Mouse (Mus musculus) CH12.LX (cell line): ENCODE data around the gene Pced1b.

ENCODE experiments used
- CHD1 ChIP-seq: IDR thresholded peaks from 2 replicates; pipeline ENCODE4 v1.6.1; 2012; ENCODE audit warnings: low read depth, low read length, improper control_type of control experiment, inconsistent platforms
- CTCF ChIP-seq, 2 experiments: IDR thresholded peaks in 1 of 2; conservative IDR thresholded peaks in 1 of 2; 2 replicates each; pipeline ENCODE4 v1.5.1; 2011 to 2012; ENCODE audit warnings: low read depth in 2 of 2, low read length in 2 of 2, improper control_type of control experiment in 1 of 2, inconsistent platforms in 1 of 2, mild to moderate bottlenecking in 1 of 2, moderate library complexity in 1 of 2
- E2F4 ChIP-seq: IDR thresholded peaks from 2 replicates; pipeline ENCODE4 v1.6.1; 2011; ENCODE audit warnings: low read depth, low read length, improper control_type of control experiment; ENCODE audit not compliant: insufficient replicate concordance
- EP300 ChIP-seq: IDR thresholded peaks from 2 replicates; pipeline ENCODE4 v1.6.1; 2011; ENCODE audit warnings: low read length, improper control_type of control experiment
- GABPA ChIP-seq: IDR thresholded peaks from 2 replicates; pipeline ENCODE4 v1.6.1; 2012; ENCODE audit warnings: low read depth, low read length, improper control_type of control experiment, inconsistent platforms; ENCODE audit not compliant: insufficient replicate concordance
- HCFC1 ChIP-seq: IDR thresholded peaks from 2 replicates; pipeline ENCODE4 v1.6.1; 2012; ENCODE audit warnings: low read depth, mild to moderate bottlenecking, inconsistent platforms, low read length, improper control_type of control experiment
- MAFK ChIP-seq: IDR thresholded peaks from 2 replicates; pipeline ENCODE4 v1.6.1; 2011; ENCODE audit warnings: low read length, improper control_type of control experiment; ENCODE audit not compliant: insufficient replicate concordance
- MAX ChIP-seq: IDR thresholded peaks from 2 replicates; pipeline ENCODE4 v1.6.1; 2011; ENCODE audit warnings: low read length, improper control_type of control experiment
- MYC ChIP-seq: IDR thresholded peaks from 2 replicates; pipeline ENCODE4 v1.6.1; 2011; ENCODE audit warnings: low read depth, mild to moderate bottlenecking, improper control_type of control experiment, low read length
- POLR2A ChIP-seq: IDR thresholded peaks from 2 replicates; pipeline ENCODE4 v1.6.1; 2011; ENCODE audit warnings: low read depth, mild to moderate bottlenecking, improper control_type of control experiment, low read length
- USF1 ChIP-seq: IDR thresholded peaks from 2 replicates; pipeline ENCODE4 v1.6.1; 2014; ENCODE audit warnings: low read depth, mild to moderate bottlenecking, inconsistent platforms, low read length, improper control_type of control experiment
- USF2 ChIP-seq: conservative IDR thresholded peaks from 2 replicates; pipeline ENCODE4 v1.6.1; 2011; ENCODE audit warnings: low read depth, low read length, improper control_type of control experiment
- ZNF384 ChIP-seq: IDR thresholded peaks from 2 replicates; pipeline ENCODE4 v1.6.1; 2012; ENCODE audit warnings: low read depth, low read length, improper control_type of control experiment, inconsistent platforms

DNA sequence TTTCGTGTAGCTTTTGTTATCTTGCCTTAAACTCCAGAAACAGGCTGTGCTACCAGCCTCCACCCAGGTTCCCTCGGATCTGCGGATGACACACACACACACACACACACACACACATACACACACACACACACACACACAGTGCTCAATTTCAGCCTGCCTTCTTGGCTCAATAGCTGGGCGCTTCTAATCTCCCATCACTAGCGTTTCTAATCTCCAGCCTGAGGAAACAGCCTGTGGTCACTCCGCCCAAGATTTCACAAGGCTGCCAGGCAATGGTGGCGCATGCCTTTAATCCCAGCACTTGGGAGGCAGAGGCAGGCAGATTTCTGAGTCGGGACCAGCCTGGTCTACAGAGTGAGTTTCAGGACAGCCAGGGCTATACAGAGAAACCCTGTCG lies 98.2 kb downstream of the Pced1b start:
- TF ChIP-seq CTCF (conservative IDR thresholded peaks at IDR 0.05 in 1 of 2, IDR thresholded peaks at IDR 0.05 in 1 of 2; ENCODE audit: low read depth in 2 of 2, low read length in 2 of 2), result no peak
- TF ChIP-seq POLR2A, result no peak
- TF ChIP-seq CHD1, result no peak
- no peak for TF ChIP-seq E2F4
- TF ChIP-seq MAFK, result no peak
- no peak for TF ChIP-seq EP300
- no peak for TF ChIP-seq HCFC1
- TF ChIP-seq MAX, result no peak
- TF ChIP-seq MYC, result no peak
- TF ChIP-seq GABPA, result no peak
- no peak for TF ChIP-seq USF2
- no peak for TF ChIP-seq USF1
- no peak for TF ChIP-seq ZNF384
